Mouse (Mus musculus) cerebellum, adult 2 months (tissue): Measurements from ENCODE around the gene Cwc22. TPM values are rescaled to one million over a fixed set of nuclear protein-coding genes. Genes with fewer than 3 reads are reported as not detected.

Experiments used
- DNase-seq, 2 experiments: peaks; one replicate each; pipeline ENCODE4 v3.0.0; 2021
- H3K27ac ChIP-seq: fragments of 200-500 bp; 2 replicates; pipeline ENCODE4 v1.5.1; 2012; ENCODE audit warnings: low read length, control low read depth, inconsistent platforms; ENCODE audit not compliant: insufficient read depth
- H3K27me3 ChIP-seq: fragments of 200-500 bp; 2 replicates; pipeline ENCODE4 v1.6.1; 2012; ENCODE audit warnings: inconsistent platforms, mild to moderate bottlenecking, low read length, moderate library complexity; ENCODE audit not compliant: control insufficient read depth, insufficient read depth
- H3K4me1 ChIP-seq: fragments of 200-500 bp; 2 replicates; pipeline ENCODE4 v1.6.1; 2011; ENCODE audit warnings: low read length; ENCODE audit not compliant: control insufficient read depth, insufficient read depth
- H3K4me3 ChIP-seq: fragments of 200-500 bp; replicated peaks from 2 replicates; pipeline ENCODE3; 2011; ENCODE audit warnings: mild to moderate bottlenecking, low read depth, low read length, control low read depth; ENCODE audit not compliant: insufficient read depth
- CTCF ChIP-seq: fragments of 200-500 bp; IDR thresholded peaks from 2 replicates; pipeline ENCODE4 v1.5.1; 2011; ENCODE audit warnings: low read depth, mild to moderate bottlenecking, control low read depth, low read length, moderate library complexity, borderline replicate concordance; ENCODE audit not compliant: insufficient read depth
- POLR2A ChIP-seq: fragments of 200-500 bp; IDR thresholded peaks from 2 replicates; pipeline ENCODE4 v1.6.1; 2011; ENCODE audit warnings: low read length, control low read depth, borderline replicate concordance; ENCODE audit not compliant: insufficient read depth
- WGBS: fragments of 180-500 bp; shearing (Covaris S2); methylation state at CpG from one replicate; pipeline ENCODE4 v1.1.7; 2018; 5-methylcytosine and 5-hydroxymethylcytosine counted together
- polyA plus RNA-seq: library from polyadenylated mRNA; depleted of rRNA; stranded (reverse); fragments of >200 nt; gene quantifications from 2 replicates; pipeline ENCODE4 v1.2.3, GENCODE M21; 2012

Cwc22 gene
- polyA plus RNA-seq, 1 experiment, result 30.3 TPM

- Histone ChIP-seq H3K27ac (no peak overlapping the region), H3K4me3 (no peak overlapping the region), H3K4me1 (no peaks in the 10 kb centered on the region), H3K27me3 (no peaks in the 10 kb centered on the region)
- DNase-seq, result no peak
- 60% methylated on average over 1 of the region's 1 CpGs for WGBS
- TF ChIP-seq CTCF, result no peak
- TF ChIP-seq POLR2A, result no peak
Observed at GRCm38 (mm10) chr2:77961256-77961655, 15.1 kb upstream of the Cwc22 start.

GRCm38 (mm10) chr2:77960711-77961110 is 14.5 kb upstream of the Cwc22 start:
- DNase-seq, result no peak
- H3K4me1 ChIP-seq, result no peaks in the 10 kb centered on the region
- H3K4me3 ChIP-seq, result no peak overlapping the region
- 86% methylated on average over 3 of the region's 3 CpGs for WGBS
- no peak overlapping the region for H3K27ac ChIP-seq
- TF ChIP-seq POLR2A (no peak), CTCF (no peak)
- H3K27me3 ChIP-seq, result no peaks in the 10 kb centered on the region

GRCm38 (mm10) chr2:77959341-77959740 is 13.2 kb upstream of the Cwc22 start:
- no peak for TF ChIP-seq CTCF
- no peak for TF ChIP-seq POLR2A
- Histone ChIP-seq H3K4me1 (no peaks in the 10 kb centered on the region), H3K27ac (no peak overlapping the region), H3K27me3 (no peaks in the 10 kb centered on the region), H3K4me3 (no peak overlapping the region)
- WGBS, result 84% methylated on average over 1 of the region's 1 CpGs
- no peak for DNase-seq

- DNase-seq, result no peak
- Histone ChIP-seq H3K27me3 (no peaks in the 10 kb centered on the region), H3K4me3 (no peak overlapping the region), H3K4me1 (no peaks in the 10 kb centered on the region), H3K27ac (no peak overlapping the region)
- WGBS, result 86% methylated on average over 6 of the region's 6 CpGs
- TF ChIP-seq POLR2A, result no peak
Observed at GRCm38 (mm10) chr2:77951415-77951913, 5.3 kb upstream of the Cwc22 start.

- H3K27ac ChIP-seq, result no peak overlapping the region
- no peak for TF ChIP-seq POLR2A
- TF ChIP-seq CTCF, result no peak
- no peaks in the 10 kb centered on the region for H3K4me1 ChIP-seq
- WGBS, result 52% methylated on average over 1 of the region's 1 CpGs
- no peaks in the 10 kb centered on the region for H3K27me3 ChIP-seq
- DNase-seq, result no peak
- no peak overlapping the region for H3K4me3 ChIP-seq
Observed at GRCm38 (mm10) chr2:77950111-77950510, 3.9 kb upstream of the Cwc22 start.

- 81% methylated on average over 1 of the region's 1 CpGs for WGBS
- no peak for DNase-seq
- Histone ChIP-seq H3K27me3 (no peaks in the 10 kb centered on the region), H3K4me1 (peaks cover 2% of the 10 kb centered on the region; the same call in 1 of the 2 replicates), H3K4me3 (no peak overlapping the region), H3K27ac (no peak overlapping the region)
- TF ChIP-seq CTCF (no peak), POLR2A (no peak)
Observed at GRCm38 (mm10) chr2:77949521-77949920, 3.3 kb upstream of the Cwc22 start.

GRCm38 (mm10) chr2:77948921-77949320 is 2.7 kb upstream of the Cwc22 start:
- Histone ChIP-seq H3K4me1 (peaks cover 2% of the 10 kb centered on the region; the same call in 1 of the 2 replicates), H3K27me3 (no peaks in the 10 kb centered on the region), H3K4me3 (no peak overlapping the region), H3K27ac (no peak overlapping the region)
- DNase-seq, result no peak
- 94% methylated on average over 2 of the region's 2 CpGs for WGBS
- TF ChIP-seq CTCF, result no peak
- no peak for TF ChIP-seq POLR2A

- DNase-seq, result no peak
- Histone ChIP-seq H3K4me1 (peaks cover 2% of the 10 kb centered on the region; the same call in 1 of the 2 replicates), H3K4me3 (no peak overlapping the region), H3K27me3 (no peaks in the 10 kb centered on the region), H3K27ac (no peak overlapping the region)
- 77% methylated on average over 1 of the region's 1 CpGs for WGBS
- TF ChIP-seq POLR2A (no peak), CTCF (no peak)
Observed at GRCm38 (mm10) chr2:77948126-77948525, 2.0 kb upstream of the Cwc22 start.
